Mouse (Mus musculus) embryonic facial prominence, embryonic 11.5 days (tissue): Measurements from ENCODE around the gene Bcl9l. TPM values are rescaled to one million over a fixed set of nuclear protein-coding genes. Genes with fewer than 3 reads are reported as not detected.

Experiments used
- ATAC-seq: fragments of 200-750 bp; cut with Nextera tagmentation; replicated peaks from 2 replicates; pipeline ENCODE4 v1.8.0; 2017; ENCODE audit warnings: low read depth; ENCODE audit not compliant: insufficient number of reproducible peaks, low FRiP score, low TSS enrichment
- DNase-seq: peaks from one replicate; pipeline ENCODE4 v3.0.0-alpha.2; 2015; ENCODE audit warnings: low spot score
- H3K27ac ChIP-seq: fragments of 300-500 bp; sonication (generic); replicated peaks from 2 replicates; pipeline ENCODE4 v1.5.1; 2014; ENCODE audit warnings: mild to moderate bottlenecking, low read depth, low read length, control low read depth
- H3K27me3 ChIP-seq: fragments of 300-500 bp; sonication (generic); 2 replicates; pipeline ENCODE4 v1.6.1; 2014; ENCODE audit warnings: mild to moderate bottlenecking, low read length, moderate library complexity, mixed read lengths; ENCODE audit not compliant: control insufficient read depth, insufficient read depth
- H3K36me3 ChIP-seq: fragments of 300-500 bp; sonication (generic); replicated peaks from 2 replicates; pipeline ENCODE4 v1.6.1; 2014; ENCODE audit warnings: low read depth, mild to moderate bottlenecking, low read length, moderate library complexity, mixed read lengths; ENCODE audit not compliant: control insufficient read depth, insufficient read depth
- H3K4me1 ChIP-seq: fragments of 300-500 bp; sonication (generic); 2 replicates; pipeline ENCODE4 v1.6.1; 2014; ENCODE audit warnings: low read length, mixed read lengths; ENCODE audit not compliant: control insufficient read depth, insufficient read depth
- H3K4me2 ChIP-seq: fragments of 300-500 bp; sonication (generic); 2 replicates; pipeline ENCODE4 v1.6.1; 2014; ENCODE audit warnings: low read depth, mild to moderate bottlenecking, control low read depth, low read length, moderate library complexity
- H3K4me3 ChIP-seq: fragments of 300-500 bp; sonication (generic); 2 replicates; pipeline ENCODE4 v1.5.1; 2014; ENCODE audit warnings: low read depth, low read length, control low read depth
- H3K9ac ChIP-seq: fragments of 300-500 bp; sonication (generic); replicated peaks from 2 replicates; pipeline ENCODE4 v1.6.1; 2014; ENCODE audit warnings: mild to moderate bottlenecking, control low read depth, low read length
- H3K9me3 ChIP-seq: fragments of 300-500 bp; sonication (generic); replicated peaks from 2 replicates; pipeline ENCODE4 v1.6.1; 2016; ENCODE audit warnings: mild to moderate bottlenecking, low read length, inconsistent platforms, mixed read lengths; ENCODE audit not compliant: control insufficient read depth
- WGBS: fragments of 180-500 bp; shearing (Covaris S2); extraction: QIAGEN DNeasy Blood & Tissue Kit; methylation state at CpG from one replicate; pipeline ENCODE4 v1.1.7; 2014; 5-methylcytosine and 5-hydroxymethylcytosine counted together
- polyA plus RNA-seq: library from polyadenylated mRNA; unstranded; fragments of >200 nt; fragmentation: Nextera tagmentation; extraction: Ambion mirVana; gene quantifications from 2 replicates; pipeline ENCODE4 v1.2.1, GENCODE M21; 2014

Gene Bcl9l
- polyA plus RNA-seq, 1 experiment from 2014 or later: 10.3 TPM

DNA sequence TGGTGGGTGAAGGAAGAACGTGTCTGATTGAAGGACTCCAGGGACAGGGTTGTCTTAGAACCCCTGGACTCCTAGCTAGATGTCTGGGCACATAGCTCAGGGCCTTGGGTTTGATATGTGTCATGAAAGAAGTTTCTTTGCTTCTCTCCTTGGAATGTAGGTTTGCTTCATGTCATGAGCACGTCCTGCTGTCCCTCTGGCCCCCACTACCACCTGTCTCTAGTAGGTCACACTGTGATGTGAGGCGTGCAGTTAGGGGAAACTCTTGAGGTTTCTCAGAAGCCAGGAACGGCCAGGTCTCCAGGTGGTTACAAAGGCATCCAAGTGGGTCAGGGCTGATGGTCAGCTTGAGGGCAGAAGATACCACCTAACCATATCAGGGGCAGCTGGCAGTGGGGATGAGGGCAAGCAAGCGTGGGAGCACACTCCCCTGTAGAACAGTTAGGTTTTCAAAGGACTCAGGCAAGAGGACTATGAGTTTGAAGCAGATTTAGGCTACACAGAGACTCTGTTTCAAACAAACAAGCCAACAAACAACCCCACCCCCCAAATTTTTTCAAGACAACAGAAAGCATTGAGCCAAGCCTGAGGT, 41.7 kb downstream of the Bcl9l start:
- ATAC-seq: no peak
- WGBS: 65% methylated on average over 5 of the region's 5 CpGs

DNA sequence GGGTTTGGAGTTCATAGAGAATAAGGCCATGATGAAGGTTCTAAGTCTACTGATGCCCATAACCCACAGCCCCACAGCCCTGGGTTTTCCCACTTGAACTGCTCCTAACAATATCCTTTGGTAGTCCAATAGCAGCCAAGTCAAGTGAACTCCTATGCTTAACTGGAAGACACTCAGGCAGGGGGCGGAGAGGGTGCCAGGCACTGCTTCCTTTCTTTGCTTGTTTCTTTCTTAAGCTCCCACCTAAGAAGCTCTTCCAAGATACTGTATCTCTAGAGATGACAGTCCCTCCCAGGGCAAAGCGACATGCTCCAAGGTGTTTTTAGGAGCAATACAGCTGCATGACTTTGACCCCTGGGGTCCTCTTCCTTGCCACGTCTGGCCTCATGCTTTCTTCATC, 42.4 kb downstream of the Bcl9l start:
- H3K27me3 ChIP-seq: no peaks in the 10 kb centered on the region
- no peak for DNase-seq

More for the DNA sequence above, 41.7 kb downstream of the Bcl9l start:
- DNase-seq: no peak
- Histone ChIP-seq H3K4me2 (no peak overlapping the region), H3K4me1 (no peaks in the 10 kb centered on the region), H3K4me3 (no peak overlapping the region), H3K9ac (no peak overlapping the region), H3K27me3 (no peaks in the 10 kb centered on the region), H3K27ac (no peak overlapping the region), H3K36me3 (no peaks in the 10 kb centered on the region), H3K9me3 (no peaks in the 10 kb centered on the region)

DNA sequence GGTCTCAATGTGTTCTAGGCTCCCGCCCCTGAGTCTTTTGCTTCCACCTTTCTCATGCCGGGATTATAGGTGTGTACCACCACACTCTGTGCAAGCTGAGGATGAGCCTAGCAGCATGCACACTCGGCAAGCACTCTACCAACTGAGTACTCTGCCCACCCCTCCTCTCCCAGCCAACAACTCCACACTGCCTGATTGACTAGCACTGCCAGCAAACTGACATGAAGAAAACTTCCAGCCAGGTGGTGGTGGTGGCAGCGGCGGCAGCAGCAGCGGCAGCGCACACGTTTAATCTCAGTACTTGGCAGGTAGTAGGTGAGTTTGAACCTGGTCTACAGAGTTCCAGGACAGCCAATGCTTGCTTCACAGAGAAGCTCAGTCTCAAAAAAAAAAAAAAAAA, 43.0 kb downstream of the Bcl9l start:
- Histone ChIP-seq H3K27ac (no peak overlapping the region), H3K4me3 (no peak overlapping the region), H3K27me3 (no peaks in the 10 kb centered on the region), H3K9ac (no peak overlapping the region), H3K4me2 (no peak overlapping the region), H3K4me1 (no peaks in the 10 kb centered on the region), H3K9me3 (no peaks in the 10 kb centered on the region), H3K36me3 (no peaks in the 10 kb centered on the region)
- ATAC-seq (no peak), DNase-seq (no peak)
- 87% methylated on average over 8 of the region's 8 CpGs for WGBS

More for the DNA sequence above, 42.4 kb downstream of the Bcl9l start:
- Histone ChIP-seq H3K4me3 (no peak overlapping the region), H3K4me2 (no peak overlapping the region), H3K9me3 (no peaks in the 10 kb centered on the region), H3K36me3 (no peaks in the 10 kb centered on the region), H3K27ac (no peak overlapping the region), H3K4me1 (no peaks in the 10 kb centered on the region), H3K9ac (no peak overlapping the region)
- no peak for ATAC-seq
- WGBS: 75% methylated on average over 3 of the region's 3 CpGs

DNA sequence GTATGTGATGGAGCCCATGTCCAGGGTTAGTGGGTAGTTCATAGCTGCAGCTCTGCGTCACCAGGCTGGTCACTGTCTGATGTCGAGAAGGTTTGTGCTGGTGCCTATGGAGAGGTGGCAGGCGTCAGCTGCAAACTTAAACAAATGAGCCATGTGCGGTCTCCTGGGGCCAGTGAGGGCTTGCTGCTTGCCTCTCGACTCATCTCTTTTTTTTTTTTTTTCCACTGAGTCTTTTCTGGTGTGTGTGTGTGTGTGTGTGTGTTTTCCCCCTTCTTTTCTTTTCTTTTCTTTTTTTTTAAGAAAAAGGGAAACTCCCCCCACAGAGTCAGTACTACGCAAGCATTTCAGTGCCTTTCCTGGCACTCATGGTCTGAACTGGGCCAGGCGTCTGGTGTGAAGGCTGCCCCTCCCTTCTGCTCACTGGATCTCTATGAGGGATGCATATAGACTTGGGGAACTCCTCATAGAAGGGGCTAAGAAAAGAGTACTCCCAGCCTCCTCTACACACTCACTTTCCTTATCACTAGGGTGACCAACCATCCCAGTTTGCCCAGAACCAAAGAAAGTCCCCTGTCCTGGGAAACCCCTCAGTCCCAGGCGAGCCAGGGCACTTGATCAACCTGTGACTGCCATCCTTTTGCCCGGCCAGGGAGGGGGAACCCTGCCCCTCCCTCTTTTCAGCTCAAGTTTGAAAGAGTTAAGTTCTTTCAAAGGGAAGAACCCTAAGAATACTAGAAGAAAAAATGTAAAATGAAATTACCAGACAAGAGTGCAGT, 43.9 kb downstream of the Bcl9l start:
- no peak overlapping the region for H3K4me3 ChIP-seq
- H3K36me3 ChIP-seq: no peaks in the 10 kb centered on the region
- H3K9ac ChIP-seq: no peak overlapping the region
- H3K9me3 ChIP-seq: no peaks in the 10 kb centered on the region
- 65% methylated on average over 9 of the region's 9 CpGs for WGBS
- DNase-seq: no peak
- no peaks in the 10 kb centered on the region for H3K4me1 ChIP-seq
- H3K4me2 ChIP-seq: no peak overlapping the region
- no peak for ATAC-seq
- no peaks in the 10 kb centered on the region for H3K27me3 ChIP-seq
- no peak overlapping the region for H3K27ac ChIP-seq

DNA sequence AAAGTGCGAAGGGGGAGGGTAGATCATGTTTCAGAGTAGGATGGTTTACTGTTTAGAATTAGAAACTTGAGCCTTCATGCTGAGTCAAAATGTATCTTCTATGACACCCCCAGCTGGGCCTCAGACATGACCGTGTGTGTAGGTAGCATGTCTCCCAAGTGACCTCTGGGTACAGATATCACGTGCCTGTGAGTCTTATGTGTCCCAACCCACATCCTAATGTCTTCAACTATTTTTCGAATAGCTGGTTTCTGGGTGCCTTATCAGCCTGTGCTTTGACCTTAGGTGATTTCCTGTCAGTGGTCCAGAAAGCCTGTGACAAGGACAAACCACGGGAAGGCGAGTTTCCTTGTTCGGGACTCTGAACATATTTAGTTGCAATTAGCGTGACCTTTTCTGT, 45.7 kb downstream of the Bcl9l start:
- 74% methylated on average over 8 of the region's 8 CpGs for WGBS

DNA sequence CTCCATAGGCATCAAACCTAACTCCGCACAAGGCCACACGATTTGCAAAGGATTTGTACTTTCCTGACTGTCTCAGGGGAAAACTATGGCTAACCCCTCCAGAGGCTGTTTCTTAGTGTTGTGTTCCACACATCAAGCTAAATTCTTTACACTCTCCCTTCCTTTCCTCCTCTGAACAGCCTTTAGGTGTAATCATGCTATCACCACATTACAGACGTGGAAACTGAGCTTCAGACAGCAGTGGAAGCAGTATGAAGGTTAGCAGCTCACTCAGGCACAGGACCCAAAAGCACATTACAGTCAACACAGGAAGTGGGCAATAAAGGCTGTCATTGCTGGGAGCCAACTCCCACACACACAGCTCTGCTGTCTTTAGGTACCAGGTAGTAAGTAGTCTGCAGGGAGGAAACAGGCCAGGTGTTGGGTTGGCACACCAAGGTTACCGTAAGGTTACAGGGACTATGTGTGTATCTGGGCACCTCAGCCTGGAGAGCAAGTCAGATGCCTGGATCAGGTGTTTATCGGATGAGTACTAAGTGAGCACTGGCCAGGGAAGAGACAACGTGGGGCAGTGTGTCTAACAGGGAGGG, 50.5 kb downstream of the Bcl9l start:
- no peaks in the 10 kb centered on the region for H3K27me3 ChIP-seq
- no peaks in the 10 kb centered on the region for H3K4me1 ChIP-seq
- DNase-seq (no peak), ATAC-seq (no peak)
- whole genome bisulfite sequencing: 83% methylated on average over 6 of the region's 6 CpGs
- no peaks in the 10 kb centered on the region for H3K36me3 ChIP-seq
- no peak overlapping the region for H3K4me2 ChIP-seq
- no peak overlapping the region for H3K9ac ChIP-seq
- H3K9me3 ChIP-seq: no peaks in the 10 kb centered on the region
- H3K4me3 ChIP-seq: no peak overlapping the region
- H3K27ac ChIP-seq: no peak overlapping the region

More for the DNA sequence above, 45.7 kb downstream of the Bcl9l start:
- Histone ChIP-seq H3K9me3 (no peaks in the 10 kb centered on the region), H3K4me3 (no peak overlapping the region), H3K9ac (no peak overlapping the region), H3K27me3 (no peaks in the 10 kb centered on the region), H3K4me1 (no peaks in the 10 kb centered on the region), H3K27ac (no peak overlapping the region), H3K4me2 (no peak overlapping the region), H3K36me3 (no peaks in the 10 kb centered on the region)
- no peak for DNase-seq
- ATAC-seq: no peak

DNA sequence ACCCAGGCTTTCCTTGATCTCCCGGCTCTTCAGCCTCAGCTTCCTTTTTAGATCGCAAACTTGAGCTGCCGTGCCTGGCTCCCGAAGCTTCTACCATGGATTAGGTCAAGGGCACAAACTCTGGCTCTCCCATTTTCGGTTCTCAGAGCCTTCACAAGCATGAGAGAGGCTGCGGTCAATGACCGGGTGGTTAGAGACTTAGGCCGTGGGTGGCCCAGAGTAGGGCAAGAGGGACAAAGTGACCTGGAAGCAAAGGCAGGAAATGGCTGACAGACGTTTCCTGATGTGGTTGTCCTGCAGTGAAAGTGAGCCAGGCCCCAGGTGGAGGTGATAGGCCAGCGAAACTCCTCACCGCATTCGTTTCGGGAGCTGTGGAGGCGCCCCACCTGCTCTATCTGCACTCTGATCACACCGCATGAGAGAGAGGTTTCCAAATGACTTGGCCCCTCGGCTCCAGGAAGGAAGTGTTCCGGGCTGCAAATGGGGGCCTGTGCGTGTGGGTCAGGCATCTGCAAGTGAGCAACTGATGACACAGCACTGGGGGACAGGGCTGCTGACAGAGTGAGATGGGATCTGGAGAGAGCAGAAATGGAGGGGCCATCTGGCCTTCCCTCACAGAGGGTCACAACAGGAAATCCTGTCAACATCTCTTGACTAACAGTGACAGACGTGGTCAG, 55.1 kb downstream of the Bcl9l start:
- no peaks in the 10 kb centered on the region for H3K36me3 ChIP-seq
- H3K4me3 ChIP-seq: no peak overlapping the region
- no peaks in the 10 kb centered on the region for H3K9me3 ChIP-seq
- no peaks in the 10 kb centered on the region for H3K4me1 ChIP-seq
- no peak for ATAC-seq
- no peaks in the 10 kb centered on the region for H3K27me3 ChIP-seq
- no peak overlapping the region for H3K4me2 ChIP-seq
- no peak for DNase-seq
- no peak overlapping the region for H3K27ac ChIP-seq
- no peak overlapping the region for H3K9ac ChIP-seq
- WGBS: 59% methylated on average over 19 of the region's 19 CpGs
